Mouse (Mus musculus) MEL (cell line): ENCODE measurements around the gene Cbr1. TPM values are rescaled to one million over a fixed set of nuclear protein-coding genes. Genes with fewer than 3 reads are reported as not detected.
"Not testable (repeated sequence)": the region's sequence is repeated elsewhere in the genome, so short reads cannot be mapped to it uniquely, and the experiment has no call there.

Source experiments
- DNase-seq: peaks from one replicate; pipeline ENCODE4 v3.0.0; 2011; ENCODE audit warnings: low read depth, low spot score
- H3K27ac ChIP-seq: 2 replicates; pipeline ENCODE4 v1.5.1; 2012; ENCODE audit warnings: low read depth, mild to moderate bottlenecking, control low read depth, low read length, moderate library complexity; ENCODE audit not compliant: control insufficient read depth
- H3K27me3 ChIP-seq, 2 experiments: fragments of 150-350 bp in 1 of 2; sonication (generic) in 1 of 2; 2 replicates each; pipeline ENCODE4 v1.6.1; 2012; ENCODE audit warnings: low read length in 2 of 2, mild to moderate bottlenecking in 2 of 2, improper control_type of control experiment in 1 of 2, moderate library complexity in 1 of 2; ENCODE audit not compliant: insufficient read depth in 2 of 2, control insufficient read depth in 1 of 2
- H3K36me3 ChIP-seq, 2 experiments: 2 replicates each; pipeline ENCODE4 v1.6.1; 2012 to 2014; ENCODE audit warnings: low read length in 2 of 2, improper control_type of control experiment in 1 of 2, inconsistent platforms in 1 of 2, mild to moderate bottlenecking in 1 of 2; ENCODE audit not compliant: insufficient read depth in 2 of 2, control insufficient read depth in 1 of 2
- H3K4me1 ChIP-seq, 2 experiments: fragments of 150-350 bp in 1 of 2; sonication (generic) in 1 of 2; 2 replicates each; pipeline ENCODE4 v1.6.1; 2012; ENCODE audit warnings: low read length in 2 of 2, improper control_type of control experiment in 1 of 2, mild to moderate bottlenecking in 1 of 2; ENCODE audit not compliant: insufficient read depth in 2 of 2, control insufficient read depth in 1 of 2
- H3K4me3 ChIP-seq, 2 experiments: fragments of 150-350 bp in 1 of 2; sonication (generic) in 1 of 2; 2 replicates each; pipeline ENCODE4 v1.5.1; 2012; ENCODE audit warnings: low read depth in 2 of 2, low read length in 2 of 2, mild to moderate bottlenecking in 2 of 2, moderate library complexity in 2 of 2, control low read depth in 1 of 2, improper control_type of control experiment in 1 of 2; ENCODE audit not compliant: control insufficient read depth in 1 of 2, insufficient read depth in 1 of 2
- H3K79me2 ChIP-seq: 2 replicates; pipeline ENCODE4 v1.6.1; 2012; ENCODE audit warnings: mild to moderate bottlenecking, low read length, moderate library complexity; ENCODE audit not compliant: control insufficient read depth, poor library complexity, insufficient read depth
- H3K9ac ChIP-seq: 2 replicates; pipeline ENCODE4 v1.6.1; 2012; ENCODE audit warnings: low read depth, mild to moderate bottlenecking, control low read depth, low read length, moderate library complexity; ENCODE audit not compliant: control insufficient read depth, poor library complexity, severe bottlenecking
- H3K9me3 ChIP-seq: fragments of 150-350 bp; sonication (generic); replicated peaks from 2 replicates; pipeline ENCODE4 v1.6.1; 2012; ENCODE audit warnings: mild to moderate bottlenecking, low read length, improper control_type of control experiment, moderate library complexity; ENCODE audit not compliant: insufficient read depth
- BHLHE40 ChIP-seq: IDR thresholded peaks from 2 replicates; pipeline ENCODE4 v1.6.1; 2012; ENCODE audit warnings: low read depth, mild to moderate bottlenecking, inconsistent platforms, low read length, improper control_type of control experiment, borderline replicate concordance
- CHD1 ChIP-seq: IDR thresholded peaks from 2 replicates; pipeline ENCODE4 v1.6.1; 2012; ENCODE audit warnings: low read depth, mild to moderate bottlenecking, inconsistent platforms, low read length, improper control_type of control experiment
- CHD2 ChIP-seq: IDR thresholded peaks from 2 replicates; pipeline ENCODE4 v1.6.1; 2011; ENCODE audit warnings: low read length, improper control_type of control experiment
- CTCF ChIP-seq, 3 experiments: IDR thresholded peaks in 2 of 3; conservative IDR thresholded peaks in 1 of 3; 2 replicates each; pipeline ENCODE4 v1.5.1; 2011 to 2012; ENCODE audit warnings: low read length in 3 of 3, low read depth in 2 of 3, mild to moderate bottlenecking in 2 of 3, improper control_type of control experiment in 1 of 3, inconsistent platforms in 1 of 3, mixed read lengths in 1 of 3, moderate library complexity in 1 of 3; ENCODE audit not compliant: control insufficient read depth in 1 of 3, insufficient read depth in 1 of 3, poor library complexity in 1 of 3, severe bottlenecking in 1 of 3
- ELF1 ChIP-seq: IDR thresholded peaks from 2 replicates; pipeline ENCODE4 v1.6.1; 2014; ENCODE audit warnings: low read depth, mild to moderate bottlenecking, inconsistent platforms, low read length, improper control_type of control experiment, moderate library complexity
- ETS1 ChIP-seq: IDR thresholded peaks from 2 replicates; pipeline ENCODE4 v1.6.1; 2012; ENCODE audit warnings: low read depth, mild to moderate bottlenecking, inconsistent platforms, low read length, improper control_type of control experiment, moderate library complexity
- GABPA ChIP-seq: IDR thresholded peaks from 2 replicates; pipeline ENCODE4 v1.6.1; 2012; ENCODE audit warnings: low read depth, mild to moderate bottlenecking, inconsistent platforms, low read length, improper control_type of control experiment, moderate library complexity
- JUND ChIP-seq: IDR thresholded peaks from 2 replicates; pipeline ENCODE4 v1.6.1; 2011; ENCODE audit warnings: low read depth, mild to moderate bottlenecking, improper control_type of control experiment, low read length
- KAT2A ChIP-seq: conservative IDR thresholded peaks from 2 replicates; pipeline ENCODE4 v1.6.1; 2012; ENCODE audit warnings: low read depth, low read length, improper control_type of control experiment, inconsistent platforms
- MAFK ChIP-seq: IDR thresholded peaks from 2 replicates; pipeline ENCODE4 v1.6.1; 2011; ENCODE audit warnings: low read depth, mild to moderate bottlenecking, low read length, improper control_type of control experiment, borderline replicate concordance
- MAX ChIP-seq: IDR thresholded peaks from 2 replicates; pipeline ENCODE4 v1.6.1; 2011; ENCODE audit warnings: low read length, improper control_type of control experiment
- MXI1 ChIP-seq: IDR thresholded peaks from 2 replicates; pipeline ENCODE4 v1.6.1; 2011; ENCODE audit warnings: mild to moderate bottlenecking, low read depth, low read length, improper control_type of control experiment
- MYB ChIP-seq: IDR thresholded peaks from 2 replicates; pipeline ENCODE4 v1.6.1; 2011; ENCODE audit warnings: mild to moderate bottlenecking, low read depth, low read length, improper control_type of control experiment
- MYC ChIP-seq: IDR thresholded peaks from 2 replicates; pipeline ENCODE4 v1.6.1; 2011; ENCODE audit warnings: low read depth, mild to moderate bottlenecking, low read length, improper control_type of control experiment, moderate library complexity
- NELFE ChIP-seq: IDR thresholded peaks from 2 replicates; pipeline ENCODE4 v1.6.1; 2011; ENCODE audit warnings: low read depth, low read length, improper control_type of control experiment
- POLR2A ChIP-seq, 2 experiments: IDR thresholded peaks; 2 replicates each; pipeline ENCODE4 v1.6.1; 2011 to 2012; ENCODE audit warnings: low read length in 2 of 2, mild to moderate bottlenecking in 2 of 2, control low read depth in 1 of 2, improper control_type of control experiment in 1 of 2, low read depth in 1 of 2, moderate library complexity in 1 of 2; ENCODE audit not compliant: control insufficient read depth in 1 of 2, insufficient read depth in 1 of 2, poor library complexity in 1 of 2
- RAD21 ChIP-seq: IDR thresholded peaks from 2 replicates; pipeline ENCODE4 v1.6.1; 2011; ENCODE audit warnings: mild to moderate bottlenecking, low read depth, low read length, improper control_type of control experiment
- SMC3 ChIP-seq: IDR thresholded peaks from 2 replicates; pipeline ENCODE4 v1.6.1; 2011; ENCODE audit warnings: low read depth, low read length, improper control_type of control experiment
- TBP ChIP-seq: IDR thresholded peaks from 2 replicates; pipeline ENCODE4 v1.8.0; 2011; ENCODE audit warnings: low read depth, low read length, improper control_type of control experiment
- TCF12 ChIP-seq: IDR thresholded peaks from 2 replicates; pipeline ENCODE4 v1.6.1; 2014; ENCODE audit warnings: low read depth, mild to moderate bottlenecking, inconsistent platforms, low read length, improper control_type of control experiment, moderate library complexity
- USF1 ChIP-seq: IDR thresholded peaks from 2 replicates; pipeline ENCODE4 v1.6.1; 2014; ENCODE audit warnings: low read depth, mild to moderate bottlenecking, inconsistent platforms, low read length, improper control_type of control experiment, moderate library complexity
- USF2 ChIP-seq, 2 experiments: IDR thresholded peaks; 2 replicates each; pipeline ENCODE4 v1.6.1; 2011 to 2012; ENCODE audit warnings: improper control_type of control experiment in 2 of 2, low read length in 2 of 2, borderline replicate concordance in 1 of 2, inconsistent platforms in 1 of 2, low read depth in 1 of 2, mild to moderate bottlenecking in 1 of 2; ENCODE audit not compliant: insufficient read depth in 1 of 2
- ZKSCAN1 ChIP-seq: IDR thresholded peaks from 2 replicates; pipeline ENCODE4 v1.6.1; 2012; ENCODE audit warnings: low read depth, mild to moderate bottlenecking, inconsistent platforms, low read length, improper control_type of control experiment, moderate library complexity
- ZMIZ1 ChIP-seq: IDR thresholded peaks from 2 replicates; pipeline ENCODE4 v1.6.1; 2012; ENCODE audit warnings: low read depth, mild to moderate bottlenecking, inconsistent platforms, low read length, improper control_type of control experiment, moderate library complexity
- ZNF384 ChIP-seq: IDR thresholded peaks from 2 replicates; pipeline ENCODE4 v1.6.1; 2012; ENCODE audit warnings: low read depth, mild to moderate bottlenecking, inconsistent platforms, low read length, improper control_type of control experiment
- polyA plus RNA-seq, 2 experiments: library from polyadenylated mRNA; stranded (reverse) in 1 of 2; unstranded in 1 of 2; fragments of >175 nt in 1 of 2; fragments of >200 nt in 1 of 2; gene quantifications; 2 replicates each; pipeline versions ENCODE4 v1.2.1 to v1.2.4; 2012; ENCODE audit warnings: low replicate concordance in 2 of 2, low read depth in 1 of 2; ENCODE audit not compliant: insufficient read length in 2 of 2, insufficient read depth in 1 of 2, missing spikeins in 1 of 2
- total RNA-seq: library from RNA; depleted of rRNA; stranded (reverse); fragments of 300-350 nt; gene quantifications from 2 replicates; pipeline ENCODE4 v1.2.3, GENCODE M21; 2012

Gene Cbr1
- total and polyA plus RNA-seq, 3 experiments: 63.0 to 140 TPM; not detected in 1

- H3K4me3 ChIP-seq, H3K27me3 ChIP-seq, H3K27ac ChIP-seq, H3K9ac ChIP-seq, H3K36me3 ChIP-seq, DNase-seq, H3K4me1 ChIP-seq, H3K79me2 ChIP-seq, H3K9me3 ChIP-seq: not testable (repeated sequence)
These were observed 18.1 kb downstream of the Cbr1 start for GRCm38 (mm10) chr16:93623759-93624158.

DNA sequence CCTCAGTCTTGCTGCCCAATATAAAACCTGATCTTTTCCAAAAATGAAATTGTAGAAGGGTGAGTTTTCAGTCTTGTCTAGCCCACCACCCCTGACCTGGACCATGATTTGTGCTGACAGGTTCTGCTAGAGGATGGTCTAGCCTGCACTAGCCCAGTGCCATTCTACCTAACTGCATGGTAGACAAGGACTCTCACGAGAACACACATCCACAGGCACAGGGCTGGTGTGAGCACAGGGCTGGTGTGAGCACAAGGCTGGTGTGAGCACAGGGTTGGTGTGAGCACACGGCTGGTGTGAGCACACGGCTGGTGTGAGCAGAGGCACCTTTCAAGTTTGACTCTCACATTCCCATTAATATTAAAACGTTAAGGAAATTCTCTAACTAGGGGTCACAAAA lies 19.0 kb downstream of the Cbr1 start:
- Histone ChIP-seq H3K4me3 (no peak overlapping the region), H3K27me3 (no peaks in the 10 kb centered on the region; a peak in 1 of 4 replicates), H3K27ac (no peak overlapping the region), H3K4me1 (no peaks in the 10 kb centered on the region), H3K36me3 (no peaks in the 10 kb centered on the region), H3K9me3 (no peaks in the 10 kb centered on the region), H3K9ac (no peak overlapping the region), H3K79me2 (no peaks in the 10 kb centered on the region)
- no peak for TF ChIP-seq MXI1
- no peak for TF ChIP-seq ETS1
- no peak for TF ChIP-seq BHLHE40
- DNase-seq: no peak

GRCm38 (mm10) chr16:93626745-93627144 lies 21.1 kb downstream of the Cbr1 start:
- Histone ChIP-seq H3K9me3 (no peaks in the 10 kb centered on the region), H3K79me2 (no peaks in the 10 kb centered on the region), H3K27me3 (no peaks in the 10 kb centered on the region; a peak in 1 of 4 replicates), H3K9ac (no peak overlapping the region), H3K4me1 (no peaks in the 10 kb centered on the region), H3K4me3 (no peak overlapping the region), H3K36me3 (no peaks in the 10 kb centered on the region), H3K27ac (no peak overlapping the region)
- no peak for DNase-seq
- no peak for TF ChIP-seq TBP
- no peak for TF ChIP-seq MYB
- no peak for TF ChIP-seq POLR2A (IDR thresholded peaks at IDR 0.05; ENCODE audit: control insufficient read depth in 1 of 2, insufficient read depth in 1 of 2, low read depth in 1 of 2, low read length in 2 of 2, poor library complexity in 1 of 2)
- TF ChIP-seq ETS1: no peak
- TF ChIP-seq SMC3: 0 out of 2 replicates have a peak, but pooled peaks have one; percentile 13
- TF ChIP-seq KAT2A: no peak
- TF ChIP-seq JUND: no peak
- no peak for TF ChIP-seq ZKSCAN1
- no peak for TF ChIP-seq USF1
- TF ChIP-seq CHD1: no peak
- peak in 2 of 3 experiments; percentile 20 to 32; a peak in 3 of 6 replicates for TF ChIP-seq CTCF (IDR thresholded peaks at IDR 0.05 in 2 of 3, conservative IDR thresholded peaks at IDR 0.05 in 1 of 3; ENCODE audit: control insufficient read depth in 1 of 3, insufficient read depth in 1 of 3, low read depth in 2 of 3, low read length in 3 of 3, poor library complexity in 1 of 3, severe bottlenecking in 1 of 3)
- no peak for TF ChIP-seq BHLHE40
- TF ChIP-seq USF2 (IDR thresholded peaks at IDR 0.05; ENCODE audit: borderline replicate concordance in 1 of 2, insufficient read depth in 1 of 2, low read depth in 1 of 2, low read length in 2 of 2): no peak
- no peak for TF ChIP-seq NELFE
- no peak for TF ChIP-seq ZMIZ1
- TF ChIP-seq MYC: no peak
- TF ChIP-seq ZNF384: no peak
- no peak for TF ChIP-seq GABPA
- TF ChIP-seq RAD21: peak; percentile 15
- TF ChIP-seq ELF1: no peak
- no peak for TF ChIP-seq MAX
- no peak for TF ChIP-seq CHD2
- TF ChIP-seq MAFK: no peak
- TF ChIP-seq TCF12: no peak
